Mouse (Mus musculus) embryo, embryonic 10.5 days (tissue): ENCODE data around the gene Cmss1.

Source experiments
- DNase-seq: peaks from one replicate; pipeline ENCODE4 v3.0.0-alpha.2; 2015; ENCODE audit warnings: low spot score

Cmss1 gene

DNA sequence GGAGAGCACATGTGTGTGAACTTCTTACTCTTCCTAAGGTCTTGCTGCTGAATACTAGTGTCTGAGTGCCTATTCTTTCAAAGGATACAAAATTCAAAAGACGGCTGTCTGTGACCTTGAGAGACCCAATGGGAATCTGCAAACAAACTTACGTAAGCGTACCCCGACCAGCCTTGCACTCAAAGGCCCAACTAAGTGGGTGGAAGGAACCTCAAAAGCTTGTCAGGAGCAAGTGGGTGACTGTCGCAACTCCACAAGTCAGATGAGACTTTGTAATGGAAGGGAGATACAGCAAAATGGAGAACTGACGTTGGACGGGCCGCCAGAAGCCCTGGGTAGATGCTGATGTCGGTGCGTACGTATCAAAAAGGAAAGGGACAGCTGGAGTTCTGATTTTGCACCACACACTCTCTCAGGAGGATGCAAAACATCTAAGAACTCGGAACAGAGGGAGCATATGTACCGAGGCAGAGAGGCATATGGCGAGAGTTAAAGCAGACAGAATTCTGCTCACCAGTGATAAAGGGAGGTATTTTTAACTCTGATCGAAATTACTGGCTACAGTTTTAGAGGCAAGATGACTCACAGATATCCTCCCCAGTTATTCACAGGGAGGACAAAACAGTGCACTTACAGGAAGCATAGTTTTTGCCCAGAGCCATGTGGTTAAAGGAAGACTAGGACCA lies 217.0 kb downstream of the Cmss1 start:
- DNase-seq, result no peak

- no peak for DNase-seq
Measured at GRCm38 (mm10) chr16:57384274-57384673, 222.4 kb downstream of the Cmss1 start.

DNA sequence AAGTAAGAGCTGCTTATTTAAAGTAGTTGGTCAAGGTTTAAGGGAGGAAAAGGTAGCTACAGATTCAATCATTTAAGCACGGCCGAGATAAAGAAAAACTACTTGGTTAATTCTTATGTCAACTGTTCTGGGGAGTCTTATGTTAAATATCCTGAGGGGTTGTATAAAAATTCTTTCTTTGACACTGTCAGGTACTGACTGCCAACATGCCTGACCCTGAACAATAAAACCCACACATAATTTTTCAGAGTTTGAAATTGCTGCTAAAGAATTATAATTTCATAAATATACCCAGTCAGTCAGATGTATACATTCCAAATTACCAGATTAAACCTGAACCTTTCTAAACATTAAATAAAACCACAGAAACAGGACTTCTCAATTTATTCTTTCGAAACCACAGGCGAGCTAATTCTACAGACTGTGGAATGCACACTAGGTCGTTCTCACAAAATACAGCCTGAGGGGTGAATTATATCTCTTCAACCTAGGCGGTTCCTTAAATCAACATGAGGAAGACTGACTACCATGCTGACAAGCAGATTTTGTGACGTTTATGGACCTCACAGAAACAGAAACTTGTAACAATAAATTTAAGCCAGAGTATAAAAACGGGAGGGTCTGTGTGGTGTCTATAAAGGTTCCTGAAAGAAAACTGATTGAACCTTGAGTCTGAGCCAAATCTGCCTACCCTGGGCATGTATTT lies 223.2 kb downstream of the Cmss1 start:
- no peak for DNase-seq

- no peak for DNase-seq
Measured at GRCm38 (mm10) chr16:57378631-57379330, 227.9 kb downstream of the Cmss1 start.

- DNase-seq, result no peak
Measured at GRCm38 (mm10) chr16:57375248-57375837, 231.3 kb downstream of the Cmss1 start.

- DNase-seq, result no peak
Measured at GRCm38 (mm10) chr16:57372156-57372555, 234.5 kb downstream of the Cmss1 start.

DNA sequence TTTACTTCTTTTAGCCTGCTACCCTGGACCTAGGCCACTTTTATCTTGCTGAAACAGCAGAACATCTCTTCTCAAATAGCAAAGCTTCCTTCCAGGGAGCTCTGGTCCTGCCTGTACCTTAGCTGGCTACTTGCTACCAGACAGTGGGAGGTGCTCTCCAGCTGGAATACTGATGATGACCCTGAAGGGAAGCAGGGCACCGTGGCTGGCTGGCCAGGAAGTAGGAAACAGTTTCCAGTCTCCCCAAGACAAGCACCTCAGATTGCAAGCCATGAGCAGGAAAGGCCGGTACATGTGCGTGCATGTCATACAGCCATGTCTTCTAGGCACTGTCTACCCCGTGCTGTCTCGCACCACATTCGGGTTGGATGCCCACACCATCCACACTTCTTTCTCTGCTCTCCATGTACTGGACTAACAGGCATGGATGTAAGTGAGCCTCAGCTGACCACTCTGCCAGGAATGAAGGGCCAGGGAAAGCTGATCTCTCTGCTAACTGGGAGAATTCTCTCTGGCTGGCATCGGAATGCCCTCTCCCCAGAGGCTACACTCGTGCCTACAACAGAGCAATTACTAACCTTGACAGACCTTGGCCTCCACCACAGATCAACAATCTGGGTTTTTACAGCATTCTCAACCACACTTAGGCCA lies 236.7 kb downstream of the Cmss1 start:
- DNase-seq, result no peak

DNA sequence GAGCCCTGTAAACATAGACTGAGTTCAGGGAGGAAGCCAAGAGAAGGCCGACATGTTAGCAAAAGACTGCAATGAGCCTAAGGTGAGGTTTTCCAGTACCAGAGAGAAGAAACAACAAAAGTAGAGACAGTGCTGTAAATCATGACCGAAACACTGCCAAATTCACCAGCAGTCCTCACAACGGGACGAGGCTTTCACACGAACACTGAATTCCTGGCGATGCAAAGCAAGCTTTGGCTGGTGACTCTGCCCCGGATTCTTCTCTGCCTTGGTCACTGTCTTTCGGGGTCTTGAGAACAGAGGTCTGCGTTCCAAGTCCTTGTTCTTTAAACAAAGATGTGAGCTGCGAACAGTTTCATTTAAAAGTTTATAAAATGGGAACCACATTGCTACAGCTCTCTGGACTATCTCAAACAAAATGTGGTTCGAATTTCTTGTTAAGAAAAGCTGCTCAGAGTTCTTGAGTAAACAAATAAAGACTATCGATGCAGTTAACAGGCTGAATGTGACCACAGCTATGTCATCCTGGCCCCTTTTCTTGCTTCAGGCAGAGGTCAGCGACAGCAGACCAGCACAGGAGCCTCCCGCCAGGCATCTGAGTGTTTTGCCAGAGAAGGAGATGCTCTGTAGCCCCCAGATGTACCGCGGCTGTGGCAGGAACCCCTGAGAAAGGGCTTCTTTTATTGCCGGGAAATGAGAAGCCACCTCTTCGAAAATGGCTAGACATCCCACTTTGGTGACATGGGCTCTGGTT lies 239.5 kb downstream of the Cmss1 start:
- DNase-seq, result peak; percentile 40

GRCm38 (mm10) chr16:57366141-57366540 lies 240.5 kb downstream of the Cmss1 start:
- peak; percentile 75 for DNase-seq

DNA sequence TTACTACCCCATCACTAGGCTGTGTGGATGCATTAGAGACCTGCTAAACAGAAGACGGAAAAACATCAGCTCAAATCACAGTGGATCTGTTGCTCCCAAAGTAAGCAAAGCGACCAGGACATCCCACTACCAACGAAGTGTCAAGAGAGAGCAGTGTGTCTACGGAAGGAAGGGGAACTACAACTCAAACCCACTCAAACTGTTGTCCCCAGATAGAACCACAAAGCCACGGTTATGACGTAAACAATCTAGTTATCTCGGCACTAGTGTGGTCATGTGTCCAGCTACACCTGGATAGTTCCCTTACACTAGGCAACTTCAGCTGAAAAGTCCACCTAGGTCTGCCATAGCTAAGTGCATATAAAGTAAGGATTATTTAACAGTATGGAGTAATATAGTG lies 242.2 kb downstream of the Cmss1 start:
- DNase-seq, result no peak

DNA sequence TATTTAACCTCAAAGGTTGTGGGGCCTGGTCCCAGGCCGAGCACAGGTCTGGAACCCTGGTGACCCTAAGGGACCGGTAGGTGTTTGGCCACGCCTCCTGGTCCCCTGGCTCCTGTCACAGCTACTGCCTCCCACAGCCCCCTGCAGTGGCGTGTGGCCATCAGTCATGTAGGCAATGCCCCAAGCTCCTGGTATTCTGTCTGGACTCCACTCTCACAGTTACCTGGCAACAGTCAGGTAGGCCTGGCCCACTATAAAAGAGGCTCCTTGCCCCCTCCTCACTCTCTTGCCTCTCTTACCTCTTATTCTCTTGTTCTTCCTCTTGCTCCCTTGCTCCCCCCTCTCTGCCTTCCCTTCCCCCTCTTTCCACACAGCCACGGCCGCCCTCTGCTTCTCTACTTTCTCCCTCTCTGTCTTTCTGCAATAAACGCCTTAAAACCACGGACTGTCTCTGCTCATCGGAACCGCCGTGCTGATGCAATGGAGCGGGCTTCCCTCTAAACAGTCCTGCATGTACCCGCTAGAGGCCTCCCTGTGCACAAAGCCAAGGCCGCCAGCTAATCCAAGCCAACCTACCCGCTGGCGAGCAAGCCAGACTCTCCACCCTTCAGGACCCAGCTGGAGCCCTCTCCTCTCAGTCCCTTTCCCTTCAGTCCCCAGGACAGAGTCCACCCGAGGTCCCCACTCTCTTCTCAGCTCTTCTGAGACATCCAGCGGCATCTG lies 243.8 kb downstream of the Cmss1 start:
- peak; percentile 55 for DNase-seq

GRCm38 (mm10) chr16:57360785-57361184 lies 245.9 kb downstream of the Cmss1 start:
- DNase-seq, result no peak

DNA sequence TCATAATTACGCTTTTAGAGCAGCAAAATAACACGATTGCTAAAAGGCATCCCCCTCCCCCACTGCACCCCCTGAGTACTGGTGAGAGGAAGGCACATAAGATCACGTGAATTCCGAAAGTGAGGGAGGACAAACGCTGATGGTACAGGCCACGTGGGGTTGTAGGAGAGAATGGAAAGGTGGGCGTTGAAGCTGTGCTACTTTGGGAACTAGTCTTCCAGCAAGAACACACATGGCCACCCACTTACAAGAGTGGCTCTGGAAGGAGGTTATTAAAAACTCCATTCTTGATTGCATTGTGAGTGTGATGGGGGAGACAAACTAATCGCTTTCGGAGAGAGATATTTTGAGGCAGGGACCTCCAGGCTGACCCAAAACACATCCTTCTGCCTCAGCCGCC lies 247.4 kb downstream of the Cmss1 start:
- DNase-seq, result no peak

- no peak for DNase-seq
Measured at GRCm38 (mm10) chr16:57357011-57357410, 249.7 kb downstream of the Cmss1 start.

GRCm38 (mm10) chr16:57356454-57356853 lies 250.2 kb downstream of the Cmss1 start:
- DNase-seq, result no peak

- DNase-seq, result no peak
Measured at GRCm38 (mm10) chr16:57353932-57354331, 252.7 kb downstream of the Cmss1 start.

- DNase-seq, result no peak
Measured at GRCm38 (mm10) chr16:57353166-57353721, 253.4 kb downstream of the Cmss1 start.

GRCm38 (mm10) chr16:57352751-57353150 lies 253.9 kb downstream of the Cmss1 start, which contains the start of gene Filip1l:
Gene Filip1l, plus strand, starts transcription at chr16:57353093.
- DNase-seq, result no peak

DNA sequence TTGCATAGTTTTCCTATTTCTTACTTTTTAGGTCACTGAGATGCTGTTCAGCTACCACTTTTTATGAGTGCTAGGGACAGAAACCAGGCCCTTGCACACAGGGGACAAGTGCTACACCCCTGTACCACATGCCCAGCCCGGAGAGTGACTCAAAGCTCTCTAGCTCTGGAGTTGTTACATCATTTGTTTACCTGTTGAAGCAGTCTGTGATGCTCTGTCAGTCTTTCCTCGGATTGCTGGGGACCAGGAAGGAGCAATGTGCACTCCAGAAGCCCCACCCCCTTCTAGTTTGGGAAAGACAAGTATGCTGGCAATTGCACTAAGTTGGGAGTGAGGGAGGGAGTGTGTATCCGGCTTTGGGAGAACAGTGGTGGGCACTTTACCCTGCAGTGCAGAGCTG lies 257.0 kb downstream of the Cmss1 start:
- no peak for DNase-seq

DNA sequence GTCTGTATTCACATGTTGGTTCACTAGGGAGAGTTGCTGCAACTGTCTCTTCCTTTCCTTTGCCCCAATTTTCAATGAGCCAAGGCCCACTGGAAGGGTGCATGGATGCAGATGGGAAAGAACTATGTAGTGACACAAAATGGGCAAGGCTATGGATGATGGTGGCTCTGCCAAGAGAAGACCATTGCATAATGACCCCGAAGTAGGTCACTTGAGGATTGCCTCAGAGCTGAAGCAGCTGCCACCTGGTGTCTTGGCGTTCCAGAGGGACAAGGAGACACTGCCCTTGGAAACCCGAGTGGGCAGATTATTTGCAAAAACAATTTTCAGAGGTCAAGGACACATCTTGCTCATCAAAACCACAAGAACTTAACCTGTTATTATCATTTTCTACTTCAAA lies 257.6 kb downstream of the Cmss1 start:
- no peak for DNase-seq
